Mouse (Mus musculus) forebrain, embryonic 16.5 days (tissue): ENCODE data around the gene Ap2a2. TPM values are rescaled to one million over a fixed set of nuclear protein-coding genes. Genes with fewer than 3 reads are reported as not detected.

ENCODE experiments used
- ATAC-seq: fragments of 200-750 bp; cut with Nextera tagmentation; 2 replicates; pipeline ENCODE4 v1.8.0; 2017; ENCODE audit warnings: mild to moderate bottlenecking, moderate library complexity
- H3K27ac ChIP-seq: fragments of 300-500 bp; sonication (generic); 2 replicates; pipeline ENCODE4 v1.5.1; 2014; ENCODE audit warnings: low read length, control low read depth
- H3K27me3 ChIP-seq: fragments of 300-500 bp; sonication (generic); replicated peaks from 2 replicates; pipeline ENCODE4 v1.6.1; 2014; ENCODE audit warnings: low read length; ENCODE audit not compliant: control insufficient read depth, insufficient read depth
- H3K36me3 ChIP-seq: fragments of 300-500 bp; sonication (generic); 2 replicates; pipeline ENCODE4 v1.6.1; 2014; ENCODE audit not compliant: control insufficient read depth, insufficient read depth
- H3K4me1 ChIP-seq: fragments of 300-500 bp; sonication (generic); replicated peaks from 2 replicates; pipeline ENCODE4 v1.6.1; 2014; ENCODE audit warnings: low read length; ENCODE audit not compliant: control insufficient read depth, insufficient read depth
- H3K4me2 ChIP-seq: fragments of 300-500 bp; sonication (generic); 2 replicates; pipeline ENCODE4 v1.6.1; 2014; ENCODE audit warnings: mild to moderate bottlenecking, low read length, control low read depth
- H3K4me3 ChIP-seq: fragments of 300-500 bp; sonication (generic); replicated peaks from 2 replicates; pipeline ENCODE4 v1.5.1; 2014; ENCODE audit warnings: mild to moderate bottlenecking, low read length, control low read depth
- H3K9ac ChIP-seq: fragments of 300-500 bp; sonication (generic); replicated peaks from 2 replicates; pipeline ENCODE4 v1.6.1; 2014; ENCODE audit warnings: low read depth, low read length, control low read depth
- H3K9me3 ChIP-seq: fragments of 300-500 bp; sonication (generic); 2 replicates; pipeline ENCODE4 v1.6.1; 2016; ENCODE audit warnings: low read length; ENCODE audit not compliant: control insufficient read depth
- WGBS: fragments of 180-500 bp; shearing (Covaris S2); extraction: QIAGEN DNeasy Blood & Tissue Kit; methylation state at CpG from one replicate; pipeline ENCODE4 v1.1.7; 2014; 5-methylcytosine and 5-hydroxymethylcytosine counted together
- polyA plus RNA-seq: library from polyadenylated mRNA; unstranded; fragments of >200 nt; fragmentation: Nextera tagmentation; extraction: Ambion mirVana; gene quantifications from 2 replicates; pipeline ENCODE4 v1.2.1, GENCODE M21; 2015

Gene Ap2a2
- polyA plus RNA-seq, 1 experiment from 2014 or later, result 123 TPM

GRCm38 (mm10) chr7:141609719-141610514, 47.9 kb downstream of the Ap2a2 start:
- no peak overlapping the region for H3K9ac ChIP-seq
- no peak for ATAC-seq
- no peaks in the 10 kb centered on the region for H3K4me1 ChIP-seq
- H3K9me3 ChIP-seq, result no peaks in the 10 kb centered on the region
- no peaks in the 10 kb centered on the region for H3K27me3 ChIP-seq
- H3K36me3 ChIP-seq, result peaks cover 28% of the 10 kb centered on the region
- no peak overlapping the region for H3K4me2 ChIP-seq
- WGBS, result 80% methylated on average over 11 of the region's 11 CpGs
- no peak overlapping the region for H3K27ac ChIP-seq
- H3K4me3 ChIP-seq, result no peak overlapping the region

- H3K9ac ChIP-seq, result no peak overlapping the region
- WGBS, result 73% methylated on average over 8 of the region's 8 CpGs
- H3K9me3 ChIP-seq, result no peaks in the 10 kb centered on the region
- no peak overlapping the region for H3K4me2 ChIP-seq
- no peak overlapping the region for H3K4me3 ChIP-seq
- no peak for ATAC-seq
- H3K36me3 ChIP-seq, result peaks cover 28% of the 10 kb centered on the region
- no peaks in the 10 kb centered on the region for H3K27me3 ChIP-seq
- no peaks in the 10 kb centered on the region for H3K4me1 ChIP-seq
- no peak overlapping the region for H3K27ac ChIP-seq
Measured at GRCm38 (mm10) chr7:141611711-141612370, 49.9 kb downstream of the Ap2a2 start.

DNA sequence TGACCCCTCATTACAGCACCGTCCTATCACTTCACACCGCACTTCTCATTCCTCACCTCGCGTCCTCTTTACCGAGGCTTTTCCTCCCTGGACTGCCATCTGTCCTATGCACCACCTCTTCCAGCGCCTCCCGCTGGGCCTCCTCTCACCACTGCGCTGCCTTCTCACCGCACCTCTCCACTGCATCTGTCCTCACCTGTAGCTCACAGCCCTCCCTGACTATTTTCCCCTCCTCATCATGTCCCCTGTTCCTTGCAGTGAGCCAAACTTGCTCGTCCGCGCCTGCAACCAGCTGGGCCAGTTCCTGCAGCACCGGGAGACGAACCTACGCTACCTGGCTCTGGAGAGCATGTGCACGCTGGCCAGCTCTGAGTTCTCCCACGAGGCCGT, 50.4 kb downstream of the Ap2a2 start:
- WGBS, result 93% methylated on average over 18 of the region's 18 CpGs
- H3K36me3 ChIP-seq, result peaks cover 28% of the 10 kb centered on the region

DNA sequence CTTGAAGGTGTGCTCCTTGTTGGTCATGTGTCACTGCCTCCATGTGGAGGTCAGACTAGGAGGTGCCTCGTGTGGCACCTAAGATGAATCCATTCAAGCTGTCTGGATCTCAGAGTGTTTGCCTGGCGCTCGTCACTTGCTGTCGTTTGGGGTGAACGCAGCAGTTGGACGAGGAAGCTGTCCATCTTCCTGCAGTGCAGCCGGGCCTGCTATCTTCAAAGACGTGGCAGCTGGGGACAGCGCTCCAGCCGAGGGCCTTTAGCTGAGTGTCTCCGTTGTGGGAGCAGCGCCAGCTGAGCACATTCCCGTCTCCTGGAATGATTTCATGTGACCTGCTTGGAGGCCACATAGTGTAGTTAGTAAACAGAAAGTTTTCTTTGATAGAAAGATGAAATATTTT, 50.8 kb downstream of the Ap2a2 start:
- WGBS, result 83% methylated on average over 13 of the region's 13 CpGs
- no peak overlapping the region for H3K27ac ChIP-seq
- peaks cover 28% of the 10 kb centered on the region for H3K36me3 ChIP-seq
- no peaks in the 10 kb centered on the region for H3K9me3 ChIP-seq
- H3K4me2 ChIP-seq, result no peak overlapping the region
- no peaks in the 10 kb centered on the region for H3K4me1 ChIP-seq
- no peak overlapping the region for H3K4me3 ChIP-seq
- no peak overlapping the region for H3K9ac ChIP-seq
- H3K27me3 ChIP-seq, result no peaks in the 10 kb centered on the region
- no peak for ATAC-seq

More for the DNA sequence above, 50.4 kb downstream of the Ap2a2 start:
- Histone ChIP-seq H3K4me3 (no peak overlapping the region), H3K9ac (no peak overlapping the region), H3K27ac (no peak overlapping the region), H3K4me1 (no peaks in the 10 kb centered on the region), H3K4me2 (no peak overlapping the region), H3K9me3 (no peaks in the 10 kb centered on the region), H3K27me3 (no peaks in the 10 kb centered on the region)
- no peak for ATAC-seq

GRCm38 (mm10) chr7:141614329-141614832, 52.4 kb downstream of the Ap2a2 start:
- Histone ChIP-seq H3K36me3 (peaks cover 28% of the 10 kb centered on the region), H3K27ac (no peak overlapping the region), H3K4me3 (no peak overlapping the region), H3K27me3 (no peaks in the 10 kb centered on the region), H3K4me2 (no peak overlapping the region), H3K9ac (no peak overlapping the region), H3K9me3 (no peaks in the 10 kb centered on the region), H3K4me1 (no peaks in the 10 kb centered on the region)
- WGBS, result 93% methylated on average over 5 of the region's 5 CpGs
- ATAC-seq, result no peak

DNA sequence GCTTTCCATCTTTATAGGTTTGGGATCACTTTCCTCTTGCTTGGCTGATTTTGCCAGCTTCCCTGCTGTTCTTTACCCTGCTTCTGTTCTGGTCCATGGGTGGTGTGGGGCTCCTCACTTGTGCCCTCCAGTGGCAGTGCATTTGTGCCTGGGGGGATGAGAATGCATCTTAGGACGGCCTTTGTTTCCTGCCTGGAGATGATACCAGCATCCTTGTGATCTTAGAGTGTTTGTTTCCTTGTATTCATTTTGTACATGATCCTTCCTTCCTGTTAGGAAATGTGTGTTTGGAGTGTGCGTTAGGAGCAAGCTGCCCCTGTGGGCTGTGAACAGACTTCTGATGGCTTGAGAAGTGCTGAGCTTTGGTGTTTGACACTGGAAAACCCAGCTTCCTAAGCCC, 62.2 kb downstream of the Ap2a2 start:
- H3K4me2 ChIP-seq, result no peak overlapping the region
- H3K36me3 ChIP-seq, result peaks cover 31% of the 10 kb centered on the region
- no peak for ATAC-seq
- WGBS, result 93% methylated on average over 2 of the region's 2 CpGs
- no peaks in the 10 kb centered on the region for H3K9me3 ChIP-seq
- no peak overlapping the region for H3K4me3 ChIP-seq
- no peaks in the 10 kb centered on the region for H3K27me3 ChIP-seq
- H3K27ac ChIP-seq, result no peak overlapping the region
- no peak overlapping the region for H3K9ac ChIP-seq
- no peaks in the 10 kb centered on the region for H3K4me1 ChIP-seq

DNA sequence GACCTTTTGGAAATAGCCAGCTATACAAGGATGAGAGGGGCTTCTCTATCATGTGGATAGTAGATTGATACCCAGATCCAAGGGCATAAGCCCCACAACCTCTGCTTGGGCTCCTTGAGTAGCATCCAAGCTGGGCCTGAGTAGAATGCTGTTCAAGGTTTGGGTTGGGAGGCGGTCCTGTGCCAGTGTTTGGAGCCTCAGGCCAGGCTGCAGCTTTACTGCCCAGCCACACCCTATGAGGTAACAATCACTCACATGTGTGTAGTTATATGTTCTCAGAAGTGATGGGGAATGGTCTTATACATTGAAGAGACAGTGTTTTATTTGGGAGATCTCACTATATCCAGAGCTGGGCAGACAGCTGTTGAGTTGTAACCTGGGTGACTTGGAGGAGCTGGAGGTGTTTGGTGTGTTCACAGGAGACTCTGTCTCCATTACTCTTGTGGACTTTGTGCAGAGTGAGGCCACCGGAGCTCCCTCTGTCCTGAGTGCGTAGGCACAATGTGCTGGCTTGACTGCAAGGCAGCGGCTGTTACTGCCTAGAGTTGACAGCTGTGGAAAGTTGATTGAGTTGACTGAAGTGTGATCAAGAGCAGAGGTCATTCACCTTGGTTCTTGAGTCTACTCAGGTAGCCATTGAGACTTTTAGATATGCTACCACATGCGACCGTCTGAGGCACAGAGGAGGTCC, 63.3 kb downstream of the Ap2a2 start:
- Histone ChIP-seq H3K27me3 (no peaks in the 10 kb centered on the region), H3K27ac (no peak overlapping the region), H3K9me3 (no peaks in the 10 kb centered on the region), H3K36me3 (peaks cover 34% of the 10 kb centered on the region), H3K4me3 (no peak overlapping the region), H3K4me2 (no peak overlapping the region), H3K9ac (no peak overlapping the region), H3K4me1 (no peaks in the 10 kb centered on the region)
- 94% methylated on average over 6 of the region's 6 CpGs for WGBS
- ATAC-seq, result no peak

GRCm38 (mm10) chr7:141628018-141628417, 66.0 kb downstream of the Ap2a2 start:
- Histone ChIP-seq H3K27ac (no peak overlapping the region), H3K9me3 (no peaks in the 10 kb centered on the region), H3K27me3 (no peaks in the 10 kb centered on the region), H3K4me3 (no peak overlapping the region), H3K9ac (no peak overlapping the region), H3K4me1 (no peaks in the 10 kb centered on the region), H3K4me2 (no peak overlapping the region), H3K36me3 (peaks cover 29% of the 10 kb centered on the region)
- no peak for ATAC-seq
- 97% methylated on average over 2 of the region's 2 CpGs for WGBS

GRCm38 (mm10) chr7:141629241-141629640, 67.3 kb downstream of the Ap2a2 start:
- no peaks in the 10 kb centered on the region for H3K9me3 ChIP-seq
- no peak overlapping the region for H3K27ac ChIP-seq
- no peak for ATAC-seq
- WGBS, result 95% methylated on average over 3 of the region's 3 CpGs
- H3K4me1 ChIP-seq, result no peaks in the 10 kb centered on the region
- H3K36me3 ChIP-seq, result peaks cover 32% of the 10 kb centered on the region
- H3K27me3 ChIP-seq, result no peaks in the 10 kb centered on the region
- H3K9ac ChIP-seq, result no peak overlapping the region
- no peak overlapping the region for H3K4me2 ChIP-seq
- no peak overlapping the region for H3K4me3 ChIP-seq
